Mouse (Mus musculus) liver, postnatal 0 days (tissue): Measurements from ENCODE around the gene Palld.

Experiments used
- CTCF ChIP-seq: sonication (generic); IDR thresholded peaks from 2 replicates; pipeline ENCODE4 v1.5.1; 2016; ENCODE audit warnings: antibody characterized with exemption, low read depth
- EP300 ChIP-seq: IDR thresholded peaks from 2 replicates; pipeline ENCODE4 v1.6.1; 2016; ENCODE audit warnings: antibody characterized with exemption, low read depth, mild to moderate bottlenecking

DNA sequence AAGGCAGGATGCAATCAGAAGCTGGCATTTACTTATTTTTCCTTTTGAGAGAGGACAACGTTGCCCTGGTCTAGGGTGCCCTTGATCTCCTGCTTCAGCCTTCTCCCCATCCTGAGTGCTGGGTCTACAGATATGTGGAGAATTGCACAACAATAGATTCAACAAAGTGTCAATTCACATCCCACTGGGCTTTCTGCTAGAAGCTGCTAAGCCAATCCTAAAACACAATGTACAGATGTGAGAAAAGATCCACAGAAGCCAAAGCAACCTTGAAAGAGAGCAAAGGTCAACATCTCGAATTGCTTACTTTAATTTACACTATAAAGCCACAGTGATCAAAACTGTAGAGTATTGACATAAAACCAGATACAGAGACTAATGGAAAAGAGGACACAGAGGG lies 270.2 kb downstream of the Palld start:
- TF ChIP-seq CTCF (no peak), EP300 (no peak)
